Mouse (Mus musculus): Measurements from ENCODE around the gene Uchl4.
"Not testable (repeated sequence)": the region's sequence is repeated elsewhere in the genome, so short reads cannot be mapped to it uniquely, and the experiment has no call there.

The Uchl4 gene

GRCm38 (mm10) chr9:64234768-64235435 lies at the start of gene Uchl4:
TSS of gene Uchl4 (plus strand) at chr9:64235201.
- no peak for DNase-seq (ENCODE audit: low spot score in 2 of 2)

- no peak for DNase-seq (ENCODE audit: low spot score in 2 of 2)
These were observed 41.1 kb upstream of the Uchl4 start for GRCm38 (mm10) chr9:64193879-64194278.

GRCm38 (mm10) chr9:64195554-64195953 lies 39.4 kb upstream of the Uchl4 start:
- DNase-seq (ENCODE audit: low spot score in 2 of 2): no peak

- DNase-seq (ENCODE audit: low spot score in 2 of 2): no peak
These were observed 37.5 kb upstream of the Uchl4 start for GRCm38 (mm10) chr9:64197524-64197923.

DNA sequence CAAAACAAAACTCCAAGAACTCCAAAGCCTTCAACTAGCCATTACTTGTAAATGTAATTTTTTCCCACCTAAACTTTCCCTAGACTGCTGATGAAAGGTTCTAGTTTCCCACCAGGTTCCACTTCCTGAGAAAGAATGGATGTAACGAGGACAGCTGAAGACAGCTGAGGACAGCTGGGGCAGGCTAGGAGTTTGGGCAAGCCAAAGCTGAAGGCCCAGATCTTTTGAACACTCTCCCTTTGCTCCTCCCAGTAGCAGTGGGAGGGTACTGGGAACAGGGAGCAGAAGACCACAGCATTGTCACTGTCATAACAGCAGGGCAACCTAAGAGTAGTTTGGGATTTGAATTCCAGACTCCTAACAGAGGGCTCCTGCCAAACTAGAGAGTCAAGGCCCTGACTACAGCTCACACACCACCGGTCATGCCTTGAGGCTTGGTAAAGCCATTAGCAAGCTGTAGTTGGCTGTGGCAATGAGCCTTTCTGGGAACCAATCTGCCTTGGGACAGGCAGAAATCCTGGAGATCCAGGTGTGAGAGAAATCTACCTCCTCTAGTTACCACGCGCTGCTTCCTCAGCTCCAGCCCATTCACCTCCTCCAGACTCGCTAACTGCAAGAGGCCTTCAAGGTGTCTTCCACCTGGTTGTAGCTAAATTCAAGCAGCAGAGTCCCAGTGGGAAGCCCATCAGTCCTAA lies 36.8 kb upstream of the Uchl4 start:
- DNase-seq (ENCODE audit: low spot score in 2 of 2): no peak

DNA sequence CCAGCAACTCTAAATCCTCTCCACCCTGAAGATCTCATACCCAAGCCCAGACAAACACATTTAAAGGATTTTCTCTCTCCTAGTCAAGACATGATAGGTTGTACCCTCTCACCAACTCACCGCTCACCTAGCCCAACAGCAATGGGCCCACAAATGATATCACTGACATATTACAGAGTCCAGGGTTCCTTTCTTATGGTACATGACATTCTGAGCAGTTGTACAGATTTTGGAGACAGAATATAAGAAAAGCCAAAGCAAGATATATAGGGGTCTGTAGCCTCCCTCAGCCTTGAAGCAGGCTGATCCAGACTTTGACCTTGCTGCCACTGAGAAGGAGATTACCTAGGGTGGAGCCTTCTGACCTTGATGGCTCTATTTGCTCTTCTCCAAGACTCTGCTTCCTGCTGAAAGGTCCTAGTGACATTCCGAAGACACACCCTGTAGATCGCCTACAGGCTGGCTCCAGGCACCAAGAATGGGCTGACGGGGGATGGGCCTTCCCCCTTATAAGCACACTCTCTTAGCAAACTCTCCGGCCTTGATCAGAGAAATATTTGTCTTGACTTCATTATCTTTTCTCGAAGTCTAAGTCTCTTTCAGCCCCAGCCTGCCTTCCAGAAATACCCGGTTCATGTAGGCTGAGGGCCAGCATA lies 36.1 kb upstream of the Uchl4 start:
- not testable (repeated sequence) for DNase-seq (ENCODE audit: low spot score in 2 of 2)

GRCm38 (mm10) chr9:64199897-64200296 lies 35.1 kb upstream of the Uchl4 start:
- no peak for DNase-seq (ENCODE audit: low spot score in 2 of 2)

- DNase-seq (ENCODE audit: low spot score in 2 of 2): no peak
These were observed 32.7 kb upstream of the Uchl4 start for GRCm38 (mm10) chr9:64202331-64202730.

GRCm38 (mm10) chr9:64202866-64203265 lies 32.1 kb upstream of the Uchl4 start:
- no peak for DNase-seq (ENCODE audit: low spot score in 2 of 2)

DNA sequence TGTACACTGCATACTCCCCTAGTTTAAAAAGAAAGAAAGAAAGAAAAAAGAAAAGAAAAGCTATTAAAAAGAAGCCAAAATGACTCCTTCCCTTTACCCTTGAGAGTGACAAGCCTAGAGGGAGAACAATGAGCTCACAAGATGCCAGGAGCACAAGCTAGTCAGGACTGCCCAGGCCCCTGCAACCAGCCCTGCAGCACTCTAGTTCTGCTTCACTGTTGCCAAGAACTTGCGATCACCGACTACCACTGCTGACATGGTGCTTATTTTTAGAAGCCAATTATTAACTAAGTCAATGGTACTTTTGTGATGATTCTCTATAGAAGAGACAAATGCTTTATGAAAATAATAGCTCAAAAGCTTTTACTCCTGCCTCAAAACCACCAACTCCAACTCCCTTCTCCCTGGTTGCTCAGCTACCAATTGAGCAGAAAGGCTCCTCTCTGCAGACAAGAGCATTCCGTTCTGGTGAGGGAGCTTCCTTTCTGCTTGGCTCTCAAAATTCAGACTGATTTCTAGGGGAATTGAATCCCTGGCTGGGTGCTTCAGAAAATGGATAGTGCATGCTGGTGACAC lies 27.4 kb upstream of the Uchl4 start:
- no peak for DNase-seq (ENCODE audit: low spot score in 2 of 2)

GRCm38 (mm10) chr9:64214452-64214851 lies 20.5 kb upstream of the Uchl4 start:
- no peak for DNase-seq (ENCODE audit: low spot score in 2 of 2)

GRCm38 (mm10) chr9:64216090-64216489 lies 18.9 kb upstream of the Uchl4 start:
- no peak for DNase-seq (ENCODE audit: low spot score in 2 of 2)

GRCm38 (mm10) chr9:64216641-64217040 lies 18.4 kb upstream of the Uchl4 start:
- no peak for DNase-seq (ENCODE audit: low spot score in 2 of 2)

DNA sequence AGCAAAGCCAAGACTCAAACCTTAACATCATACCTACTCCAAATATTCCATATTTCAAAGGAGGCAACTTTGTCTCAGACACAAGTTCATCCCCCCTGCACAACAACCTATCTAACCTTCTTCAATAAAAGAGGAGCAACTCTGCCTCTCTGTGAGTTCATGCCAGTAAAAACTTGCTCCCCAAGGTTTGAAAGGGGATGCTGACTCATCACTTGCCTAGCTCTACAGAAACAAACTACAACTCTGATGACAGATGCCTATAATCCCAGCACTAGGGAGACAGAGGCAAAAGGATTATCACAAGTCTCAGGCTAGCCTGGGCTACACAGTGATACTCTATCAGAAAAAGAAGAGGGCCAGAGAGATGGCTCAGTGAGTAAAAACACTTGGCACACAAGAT lies 17.1 kb upstream of the Uchl4 start:
- no peak for DNase-seq (ENCODE audit: low spot score in 2 of 2)

GRCm38 (mm10) chr9:64219305-64219704 lies 15.7 kb upstream of the Uchl4 start:
- DNase-seq (ENCODE audit: low spot score in 2 of 2): no peak

DNA sequence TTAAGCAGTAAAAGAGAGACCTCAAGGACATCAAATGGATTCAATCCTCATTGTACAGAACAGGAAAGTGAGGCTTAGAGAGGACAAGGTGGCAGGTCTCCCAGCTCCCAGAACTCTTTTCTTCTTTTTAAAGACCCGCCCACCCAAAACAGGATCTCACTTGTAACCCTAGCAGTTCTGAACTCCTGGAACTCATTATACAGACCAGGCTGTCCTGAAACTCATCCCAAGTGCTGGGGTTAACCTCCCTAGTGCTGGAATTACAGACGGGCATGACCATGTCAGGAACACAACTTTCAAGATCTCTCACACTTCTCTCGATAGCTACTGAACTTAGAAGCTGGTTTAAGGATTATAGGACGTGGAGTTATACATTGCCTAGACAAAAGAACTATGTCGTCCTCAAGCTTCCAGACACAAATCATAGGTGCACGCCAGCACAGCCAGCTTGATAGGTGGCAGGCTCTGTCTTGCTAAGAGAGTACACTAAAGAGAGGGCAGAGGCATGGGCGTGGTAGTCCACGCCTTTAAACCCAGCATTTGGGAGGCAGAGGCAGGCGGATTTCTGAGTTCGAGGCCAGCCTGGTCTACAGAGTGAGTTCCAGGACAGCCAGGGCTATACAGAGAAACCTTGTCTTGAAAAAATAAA lies 15.1 kb upstream of the Uchl4 start:
- DNase-seq (ENCODE audit: low spot score in 2 of 2): no peak

DNA sequence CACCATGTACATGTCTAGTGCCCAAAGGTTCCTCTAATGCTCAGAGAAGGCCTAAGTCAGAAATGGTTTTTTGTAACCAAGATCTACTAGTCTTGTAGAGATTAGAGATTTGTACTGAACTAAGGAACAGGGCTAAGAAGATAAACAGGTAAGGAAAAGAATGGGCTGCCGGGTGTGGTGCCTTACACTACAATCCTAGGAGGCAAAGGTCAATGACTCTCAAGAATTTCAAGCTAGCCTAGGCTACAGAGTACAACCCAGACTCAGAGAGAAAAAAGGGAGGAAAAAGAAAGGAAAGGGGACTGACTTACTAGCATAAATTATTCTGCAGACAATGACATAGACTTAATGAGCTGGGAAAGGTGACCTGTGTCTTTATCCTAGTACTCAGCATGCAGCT lies 14.4 kb upstream of the Uchl4 start:
- DNase-seq (ENCODE audit: low spot score in 2 of 2): no peak

DNA sequence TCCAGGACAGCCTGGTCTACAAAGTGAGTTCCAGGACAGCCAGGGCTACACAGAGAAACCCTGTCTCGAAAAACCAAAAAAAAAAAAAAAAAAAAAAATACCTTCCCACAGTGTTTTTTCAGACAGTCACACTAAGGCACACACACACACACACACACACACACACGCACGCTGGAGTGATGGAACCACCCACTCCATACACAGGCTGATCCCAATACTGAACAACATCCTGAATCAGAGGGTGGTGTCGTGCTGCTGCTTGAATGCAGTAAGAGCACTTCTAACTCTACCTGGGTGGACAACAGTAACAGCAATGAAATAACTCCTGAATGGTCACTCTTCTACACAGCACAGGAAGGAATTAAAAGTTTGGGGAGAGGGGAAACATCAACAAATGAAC lies 13.5 kb upstream of the Uchl4 start:
- no peak for DNase-seq (ENCODE audit: low spot score in 2 of 2)

- no peak for DNase-seq (ENCODE audit: low spot score in 2 of 2)
These were observed 12.9 kb upstream of the Uchl4 start for GRCm38 (mm10) chr9:64222098-64222497.

DNA sequence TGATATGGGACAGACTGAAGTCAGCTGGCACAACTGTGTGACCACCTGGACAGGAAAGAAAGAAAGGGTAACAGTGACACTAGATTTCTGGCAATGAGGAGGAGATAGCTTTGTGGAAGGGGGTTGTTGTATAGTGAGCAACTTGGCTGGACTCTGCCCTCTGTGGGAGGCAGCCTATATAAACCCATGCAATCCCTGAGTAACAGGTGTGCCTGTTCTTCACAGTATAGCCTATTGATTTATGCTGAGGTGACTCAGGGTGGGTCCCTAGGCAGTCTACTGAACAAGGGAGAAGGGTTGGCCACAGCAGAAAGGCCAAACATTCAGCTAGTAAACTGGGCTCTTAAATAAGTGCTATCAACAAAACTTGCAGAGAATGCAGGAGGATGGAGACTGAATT lies 9.2 kb upstream of the Uchl4 start:
- no peak for DNase-seq (ENCODE audit: low spot score in 2 of 2)

GRCm38 (mm10) chr9:64227736-64228135 lies 7.3 kb upstream of the Uchl4 start:
- DNase-seq (ENCODE audit: low spot score in 2 of 2): peak; percentile 4 to 8

DNA sequence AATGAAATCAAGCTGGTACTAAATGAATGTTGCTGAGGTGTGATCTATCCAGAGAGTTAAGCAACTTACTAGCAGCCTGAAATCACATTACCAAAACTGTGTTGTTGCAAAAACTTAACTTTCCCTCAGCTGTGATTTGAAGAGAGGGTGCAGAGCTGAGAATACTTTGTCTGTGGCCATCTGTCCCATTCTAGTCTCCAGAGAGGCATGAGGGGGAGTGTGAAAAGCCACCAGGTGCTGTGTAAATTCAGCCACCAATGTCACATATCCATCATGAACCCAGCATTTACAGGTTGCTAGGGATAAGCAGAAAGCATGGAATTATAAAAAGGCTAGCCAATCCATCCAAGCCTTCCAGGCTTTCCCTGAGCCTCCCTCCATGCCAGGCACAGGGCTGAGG lies 6.0 kb upstream of the Uchl4 start:
- no peak for DNase-seq (ENCODE audit: low spot score in 2 of 2)

Measured in thymus, postnatal 10 days (tissue).